Mouse (Mus musculus) C2C12 (cell line): ENCODE data around the gene Mosmo. TPM values are rescaled to one million over a fixed set of nuclear protein-coding genes. Genes with fewer than 3 reads are reported as not detected.

Experiments
- H3K27me3 ChIP-seq: one replicate; pipeline ENCODE4 v1.6.1; 2011; ENCODE audit not compliant: control insufficient read depth, insufficient read depth, insufficient read length
- H3K36me3 ChIP-seq: one replicate; pipeline ENCODE4 v1.6.1; 2011; ENCODE audit not compliant: control insufficient read depth, insufficient read depth
- H3K4me3 ChIP-seq: one replicate; pipeline ENCODE4 v1.5.1; 2011; ENCODE audit warnings: mild to moderate bottlenecking, control low read depth; ENCODE audit not compliant: poor library complexity, insufficient read depth, severe bottlenecking
- H3K79me2 ChIP-seq: one replicate; pipeline ENCODE4 v1.6.1; 2011; ENCODE audit not compliant: control insufficient read depth, insufficient read depth
- H3K79me3 ChIP-seq: one replicate; pipeline ENCODE4 v1.6.1; 2011; ENCODE audit warnings: low read depth, control low read depth
- H3ac ChIP-seq: one replicate; pipeline ENCODE3; 2011; ENCODE audit warnings: low read depth; ENCODE audit not compliant: control insufficient read depth, insufficient read length
- CEBPB ChIP-seq: IDR thresholded peaks from one replicate; pipeline ENCODE4 v1.6.1; 2011; ENCODE audit warnings: low read depth, mild to moderate bottlenecking, control low read depth, moderate library complexity
- CTCF ChIP-seq: IDR thresholded peaks from one replicate; pipeline ENCODE4 v1.5.1; 2011; ENCODE audit not compliant: control insufficient read depth, insufficient read depth, insufficient read length
- FOSL1 ChIP-seq: IDR thresholded peaks from one replicate; pipeline ENCODE4 v1.8.0; 2011; ENCODE audit warnings: mild to moderate bottlenecking, low read length; ENCODE audit not compliant: poor library complexity, insufficient read depth, severe bottlenecking
- MAX ChIP-seq: IDR thresholded peaks from one replicate; pipeline ENCODE4 v1.6.1; 2011; ENCODE audit warnings: mild to moderate bottlenecking, control low read depth
- MYOD1 ChIP-seq: IDR thresholded peaks from one replicate; pipeline ENCODE4 v1.6.1; 2011; ENCODE audit warnings: low read depth; ENCODE audit not compliant: control insufficient read depth, insufficient read length
- MYOG ChIP-seq: IDR thresholded peaks from one replicate; pipeline ENCODE4 v1.6.1; 2011; ENCODE audit not compliant: control insufficient read depth, insufficient read length; ENCODE audit errors: extremely low read depth
- USF1 ChIP-seq: IDR thresholded peaks from one replicate; pipeline ENCODE4 v1.6.1; 2011; ENCODE audit warnings: low read depth, mild to moderate bottlenecking, control low read depth, moderate library complexity
- polyA plus RNA-seq: library from polyadenylated mRNA; unstranded; fragments of >200 nt; fragmentation: generic; extraction: Trizol; gene quantifications from one replicate; pipeline ENCODE4 v1.2.1, GENCODE M21; 2012; ENCODE audit warnings: missing spikeins

Mosmo gene
- polyA plus RNA-seq, 1 experiment = 21.3 TPM

- Histone ChIP-seq H3K4me3 (no peak overlapping the region), H3K79me3 (no peaks in the 10 kb centered on the region), H3K27me3 (peaks cover 4% of the 10 kb centered on the region), H3ac (no peak overlapping the region), H3K36me3 (no peaks in the 10 kb centered on the region), H3K79me2 (no peaks in the 10 kb centered on the region)
- TF ChIP-seq MYOG (no peak), MYOD1 (no peak)
Measured at GRCm38 (mm10) chr7:120751906-120752305, 74.5 kb downstream of the Mosmo start.

GRCm38 (mm10) chr7:120754671-120755070, 77.3 kb downstream of the Mosmo start:
- Histone ChIP-seq H3K79me2 (no peaks in the 10 kb centered on the region), H3K4me3 (no peak overlapping the region), H3K36me3 (no peaks in the 10 kb centered on the region), H3ac (no peak overlapping the region), H3K27me3 (peaks cover 7% of the 10 kb centered on the region), H3K79me3 (no peaks in the 10 kb centered on the region)
- TF ChIP-seq CTCF (peak; percentile 81), MYOG (no peak)

GRCm38 (mm10) chr7:120767369-120767768, 90.0 kb downstream of the Mosmo start:
- Histone ChIP-seq H3K36me3 (no peaks in the 10 kb centered on the region), H3ac (no peak overlapping the region), H3K79me3 (no peaks in the 10 kb centered on the region), H3K27me3 (peaks cover 33% of the 10 kb centered on the region), H3K79me2 (no peaks in the 10 kb centered on the region), H3K4me3 (no peak overlapping the region)
- no peak for TF ChIP-seq MYOG

- H3K79me2 ChIP-seq = no peaks in the 10 kb centered on the region
- no peak overlapping the region for H3ac ChIP-seq
- no peak for TF ChIP-seq MAX
- no peak for TF ChIP-seq MYOD1
- no peak for TF ChIP-seq USF1
- TF ChIP-seq FOSL1 = no peak
- no peak for TF ChIP-seq MYOG
- no peak for TF ChIP-seq CEBPB
- TF ChIP-seq CTCF = no peak
- no peak overlapping the region for H3K4me3 ChIP-seq
- H3K79me3 ChIP-seq = no peaks in the 10 kb centered on the region
- H3K36me3 ChIP-seq = no peaks in the 10 kb centered on the region
- H3K27me3 ChIP-seq = peaks cover 29% of the 10 kb centered on the region
Measured at GRCm38 (mm10) chr7:120771389-120771788, 94.0 kb downstream of the Mosmo start.

- H3ac ChIP-seq = no peak overlapping the region
- no peak for TF ChIP-seq USF1
- TF ChIP-seq MYOG = no peak
- no peak for TF ChIP-seq CTCF
- H3K79me2 ChIP-seq = no peaks in the 10 kb centered on the region
- no peaks in the 10 kb centered on the region for H3K36me3 ChIP-seq
- no peaks in the 10 kb centered on the region for H3K79me3 ChIP-seq
- H3K27me3 ChIP-seq = peaks cover 20% of the 10 kb centered on the region
- no peak overlapping the region for H3K4me3 ChIP-seq
Measured at GRCm38 (mm10) chr7:120778012-120778411, 100.6 kb downstream of the Mosmo start.

Other genes with a start within 250 kb of the Mosmo start
- gene Uqcrc2, start 42.4 kb upstream of the Mosmo start, polyA plus RNA-seq = 109 TPM
- 0.11 TPM for gene Pdzd9, start 7.3 kb upstream of the Mosmo start, polyA plus RNA-seq
- 0.02 TPM for gene Vwa3a, start 61.7 kb downstream of the Mosmo start, polyA plus RNA-seq
- not detected for gene Gm5737, start 134.7 kb downstream of the Mosmo start, polyA plus RNA-seq
- 21.9 TPM for gene Eef2k, start 165.2 kb downstream of the Mosmo start, polyA plus RNA-seq
- 15.9 TPM for gene Polr3e, start 240.1 kb downstream of the Mosmo start, polyA plus RNA-seq